Mouse (Mus musculus) bone marrow macrophage, adult 2 months (primary cell): ENCODE measurements at regions not wholly inside any gene's neighbourhood (a gene's known extent, or its start where the extent isn't known, plus 50 kb on each side); places are given as distances from the start of the nearest gene placed in this dataset.

Experiments
- H3K27ac ChIP-seq: 2 replicates; pipeline ENCODE4 v1.5.1; 2012; ENCODE audit warnings: low read depth, low read length; ENCODE audit not compliant: insufficient read depth
- H3K4me1 ChIP-seq: 2 replicates; pipeline ENCODE4 v1.6.1; 2012; ENCODE audit warnings: low read length; ENCODE audit not compliant: control insufficient read depth, insufficient read depth
- H3K4me3 ChIP-seq: 2 replicates; pipeline ENCODE4 v1.5.1; 2012; ENCODE audit warnings: mild to moderate bottlenecking, low read length, moderate library complexity; ENCODE audit not compliant: insufficient read depth
- CTCF ChIP-seq: IDR thresholded peaks from 2 replicates; pipeline ENCODE4 v1.5.1; 2012; ENCODE audit warnings: low read depth, mild to moderate bottlenecking, low read length, moderate library complexity
- POLR2A ChIP-seq: IDR thresholded peaks from 2 replicates; pipeline ENCODE4 v1.6.1; 2012; ENCODE audit warnings: mild to moderate bottlenecking, low read depth, low read length, borderline replicate concordance

DNA sequence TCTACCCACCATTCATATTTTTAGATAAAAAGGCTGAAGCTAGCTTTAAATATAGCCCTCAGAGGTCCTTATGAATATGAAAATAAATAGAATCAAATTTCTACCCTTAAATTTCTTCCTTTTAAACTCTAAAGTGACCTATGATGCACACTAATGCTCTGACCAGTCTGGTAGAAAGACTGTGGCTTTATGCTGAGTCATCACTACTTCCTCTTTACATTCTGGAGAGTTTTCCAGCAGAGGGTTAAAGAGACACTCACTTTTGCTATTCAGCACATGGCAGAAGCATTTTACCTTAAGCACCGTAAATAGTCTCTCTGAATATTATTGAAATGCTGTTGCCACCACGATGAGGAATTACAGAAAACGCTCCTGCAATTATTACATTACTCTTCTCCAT, 62.6 kb upstream of the Atp5g3 start:
- no peak overlapping the region for H3K4me3 ChIP-seq
- no peak for TF ChIP-seq POLR2A
- no peak for TF ChIP-seq CTCF
- H3K27ac ChIP-seq = no peak overlapping the region
- peaks cover 4% of the 10 kb centered on the region; the same call in 1 of the 2 replicates for H3K4me1 ChIP-seq

DNA sequence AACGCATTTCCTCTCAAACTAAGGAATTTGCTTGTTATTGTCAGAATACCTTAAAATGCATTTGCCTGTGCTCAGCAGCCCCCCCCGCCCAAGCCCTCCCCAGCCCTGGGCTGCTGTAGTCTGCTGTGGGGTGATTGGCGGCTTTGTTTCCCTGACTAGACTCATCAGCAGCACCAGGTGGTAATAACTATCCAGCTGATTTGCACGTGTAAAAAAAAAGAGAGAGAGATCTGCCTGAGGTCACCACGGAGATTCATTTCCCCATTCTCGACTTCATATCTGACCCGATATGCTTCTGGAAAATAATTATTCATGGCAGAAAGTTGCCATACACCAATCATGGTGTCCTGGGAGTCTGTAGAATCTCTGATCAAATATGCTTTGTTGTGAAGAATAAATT, 56.5 kb upstream of the Atp5g3 start:
- TF ChIP-seq POLR2A (no peak), CTCF (no peak)
- H3K4me1 ChIP-seq = no peaks in the 10 kb centered on the region
- no peak overlapping the region for H3K27ac ChIP-seq
- H3K4me3 ChIP-seq = no peak overlapping the region

DNA sequence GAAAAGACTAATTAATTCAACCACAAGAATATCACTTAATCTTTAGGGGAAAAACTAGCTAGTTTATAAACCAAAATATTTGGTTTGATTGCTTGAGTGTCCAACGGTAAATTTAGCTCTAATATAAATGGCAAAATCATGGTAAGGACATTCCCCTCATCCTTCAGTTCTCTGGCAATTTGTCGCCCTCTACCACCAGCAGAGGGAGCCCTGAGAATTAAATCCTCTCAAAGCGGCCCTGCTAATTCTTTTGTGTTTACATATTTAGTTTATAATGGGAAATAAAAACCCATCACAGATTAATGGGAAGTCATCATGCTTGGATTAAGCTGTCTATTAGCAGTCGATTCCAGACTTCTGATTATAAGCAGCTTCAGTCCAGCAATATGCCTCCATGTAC, 54.5 kb upstream of the Atp5g3 start:
- Histone ChIP-seq H3K4me3 (no peak overlapping the region), H3K4me1 (no peaks in the 10 kb centered on the region), H3K27ac (no peak overlapping the region)
- TF ChIP-seq POLR2A = no peak
- TF ChIP-seq CTCF = no peak
